Mouse (Mus musculus) liver, adult (tissue): Measurements from ENCODE around the gene Tas2r143.

Experiments used
- GATA4 ChIP-seq: IDR thresholded peaks from 2 replicates; pipeline ENCODE4 v1.6.1; 2014; ENCODE audit warnings: mild to moderate bottlenecking, low read length; ENCODE audit not compliant: insufficient replicate concordance

Tas2r143 gene

GRCm38 (mm10) chr6:42399938-42400337 is at the start of gene Tas2r143:
Gene Tas2r143, plus strand, starts transcription at chr6:42400238.
- TF ChIP-seq GATA4 = no peak

GRCm38 (mm10) chr6:42350968-42351775 is 48.9 kb upstream of the Tas2r143 start:
- TF ChIP-seq GATA4 = no peak

- TF ChIP-seq GATA4 = peak; percentile 12; the same call in 1 of the 2 replicates
These were observed 48.1 kb upstream of the Tas2r143 start for GRCm38 (mm10) chr6:42351776-42352485.

GRCm38 (mm10) chr6:42352486-42352846 is 47.6 kb upstream of the Tas2r143 start:
- TF ChIP-seq GATA4 = no peak

- peak; percentile 73; the same call in 1 of the 2 replicates for TF ChIP-seq GATA4
These were observed 46.9 kb upstream of the Tas2r143 start for GRCm38 (mm10) chr6:42353180-42353579.

GRCm38 (mm10) chr6:42354076-42355019 is 45.7 kb upstream of the Tas2r143 start:
- TF ChIP-seq GATA4 = no peak

- no peak for TF ChIP-seq GATA4
These were observed 44.7 kb upstream of the Tas2r143 start for GRCm38 (mm10) chr6:42355366-42355765.

- TF ChIP-seq GATA4 = no peak
These were observed 44.0 kb upstream of the Tas2r143 start for GRCm38 (mm10) chr6:42355794-42356600.

GRCm38 (mm10) chr6:42356913-42357312 is 43.1 kb upstream of the Tas2r143 start:
- no peak for TF ChIP-seq GATA4

GRCm38 (mm10) chr6:42357901-42358300 is 42.1 kb upstream of the Tas2r143 start:
- no peak for TF ChIP-seq GATA4

- TF ChIP-seq GATA4 = no peak
These were observed 41.1 kb upstream of the Tas2r143 start for GRCm38 (mm10) chr6:42358901-42359300.

GRCm38 (mm10) chr6:42359364-42360147 is 40.5 kb upstream of the Tas2r143 start:
- TF ChIP-seq GATA4 = peak; percentile 72; the same call in 1 of the 2 replicates

- no peak for TF ChIP-seq GATA4
These were observed 39.7 kb upstream of the Tas2r143 start for GRCm38 (mm10) chr6:42360231-42360840.
